Mouse (Mus musculus): ENCODE measurements around the gene Hsd3b1. TPM values are rescaled to one million over a fixed set of nuclear protein-coding genes. Genes with fewer than 3 reads are reported as not detected.

The Hsd3b1 gene
- total RNA-seq (2012; rRNA removed), result 0.22 TPM in 1 of 2 replicates, not detected in the other

GRCm38 (mm10) chr3:98859576-98859975, at the start of gene Hsd3b1:
Gene Hsd3b1, minus strand, starts transcription at chr3:98859794.
- no peak within 1 kb of the TSS for H3K4me3 ChIP-seq (ENCODE audit: insufficient read depth in 1 of 2, low read depth in 1 of 2, low read length in 2 of 2, poor library complexity in 1 of 2, severe bottlenecking in 1 of 2)
- no peaks in the 10 kb centered on the region for H3K9me3 ChIP-seq (ENCODE audit: control insufficient read depth, insufficient read depth, low read depth, low read length)
- in situ Hi-C loops (cut with MboI; ENCODE audit: low sequenced_read_pairs in 2 of 2, unreplicated experiment in 2 of 2), result no loop called here
- DNase-seq (ENCODE audit: low read depth, low spot score), result no peak
- H3K4me1 ChIP-seq (ENCODE audit: control insufficient read depth in 2 of 2, insufficient read depth in 2 of 2, low read length in 2 of 2, poor library complexity in 1 of 2), result no peaks in the 10 kb centered on the region
- no peaks in the 10 kb centered on the region for H3K36me3 ChIP-seq (ENCODE audit: control insufficient read depth, insufficient read depth, low read length, poor library complexity, severe bottlenecking)
- H3K9ac ChIP-seq (ENCODE audit: insufficient read depth, low read depth, low read length, poor library complexity, severe bottlenecking), result no peak within 1 kb of the TSS
- no peak within 1 kb of the TSS for H3K27ac ChIP-seq (ENCODE audit: insufficient read depth, low read depth, low read length, poor library complexity, severe bottlenecking)
- TF ChIP-seq ZNF384 (IDR thresholded peaks at IDR 0.05; ENCODE audit: low read depth, low read length), result no peak

DNA sequence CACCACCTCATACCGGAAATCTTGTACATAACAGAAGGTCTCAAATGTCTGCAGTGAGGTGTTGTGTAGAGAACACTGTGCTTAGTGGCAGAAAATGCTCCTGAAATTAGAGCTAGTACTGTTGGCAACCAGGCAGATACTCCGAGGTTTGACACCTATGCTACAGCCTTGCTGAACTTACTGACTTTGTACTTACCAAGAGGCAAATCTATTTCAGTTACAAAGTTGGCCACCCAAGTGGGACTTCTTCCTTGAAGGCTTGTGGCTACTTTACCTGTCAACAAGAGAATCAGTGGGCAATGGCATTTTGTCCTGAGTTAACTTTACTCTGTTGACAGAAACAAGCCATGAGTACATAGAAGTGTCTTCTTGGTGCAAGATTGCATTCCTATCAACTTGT, 38.0 kb upstream of the Hsd3b1 start:
- Histone ChIP-seq H3K9ac (ENCODE audit: insufficient read depth, low read depth, low read length, poor library complexity, severe bottlenecking) (no peak overlapping the region), H3K4me1 (ENCODE audit: control insufficient read depth in 2 of 2, insufficient read depth in 2 of 2, low read length in 2 of 2, poor library complexity in 1 of 2) (no peaks in the 10 kb centered on the region), H3K27ac (ENCODE audit: insufficient read depth, low read depth, low read length, poor library complexity, severe bottlenecking) (no peak overlapping the region), H3K4me3 (ENCODE audit: insufficient read depth in 1 of 2, low read depth in 1 of 2, low read length in 2 of 2, poor library complexity in 1 of 2, severe bottlenecking in 1 of 2) (no peak overlapping the region), H3K9me3 (ENCODE audit: control insufficient read depth, insufficient read depth, low read depth, low read length) (no peaks in the 10 kb centered on the region), H3K36me3 (ENCODE audit: control insufficient read depth, insufficient read depth, low read length, poor library complexity, severe bottlenecking) (no peaks in the 10 kb centered on the region)
- DNase-seq (ENCODE audit: low read depth, low spot score), result no peak
- TF ChIP-seq CHD2 (IDR thresholded peaks at IDR 0.05; ENCODE audit: low read depth, low read length) (no peak), ZC3H11A (IDR thresholded peaks at IDR 0.05; ENCODE audit: borderline replicate concordance, low read depth, low read length) (no peak), HCFC1 (IDR thresholded peaks at IDR 0.05; ENCODE audit: borderline replicate concordance, insufficient read depth, low read length) (no peak), MAFK (IDR thresholded peaks at IDR 0.05; ENCODE audit: insufficient read depth, low read depth, low read length) (no peak), ZNF384 (IDR thresholded peaks at IDR 0.05; ENCODE audit: low read depth, low read length) (no peak)
- in situ Hi-C loops (cut with MboI; ENCODE audit: low sequenced_read_pairs in 2 of 2, unreplicated experiment in 2 of 2), result no loop called here

- no peak overlapping the region for H3K4me3 ChIP-seq (ENCODE audit: insufficient read depth in 1 of 2, low read depth in 1 of 2, low read length in 2 of 2, poor library complexity in 1 of 2, severe bottlenecking in 1 of 2)
- TF ChIP-seq ZC3H11A (IDR thresholded peaks at IDR 0.05; ENCODE audit: borderline replicate concordance, low read depth, low read length) (peak; percentile 27; the same call in 1 of the 2 replicates), MAFK (IDR thresholded peaks at IDR 0.05; ENCODE audit: insufficient read depth, low read depth, low read length) (no peak)
- no peak overlapping the region for H3K9ac ChIP-seq (ENCODE audit: insufficient read depth, low read depth, low read length, poor library complexity, severe bottlenecking)
- H3K9me3 ChIP-seq (ENCODE audit: control insufficient read depth, insufficient read depth, low read depth, low read length), result no peaks in the 10 kb centered on the region
- in situ Hi-C loops (cut with MboI; ENCODE audit: low sequenced_read_pairs in 2 of 2, unreplicated experiment in 2 of 2), result no loop called here
- no peaks in the 10 kb centered on the region for H3K36me3 ChIP-seq (ENCODE audit: control insufficient read depth, insufficient read depth, low read length, poor library complexity, severe bottlenecking)
- no peaks in the 10 kb centered on the region for H3K4me1 ChIP-seq (ENCODE audit: control insufficient read depth in 2 of 2, insufficient read depth in 2 of 2, low read length in 2 of 2, poor library complexity in 1 of 2)
- peak; percentile 19 for DNase-seq (ENCODE audit: low read depth, low spot score)
- no peak overlapping the region for H3K27ac ChIP-seq (ENCODE audit: insufficient read depth, low read depth, low read length, poor library complexity, severe bottlenecking)
Measured at GRCm38 (mm10) chr3:98895071-98895601, 35.5 kb upstream of the Hsd3b1 start.

DNA sequence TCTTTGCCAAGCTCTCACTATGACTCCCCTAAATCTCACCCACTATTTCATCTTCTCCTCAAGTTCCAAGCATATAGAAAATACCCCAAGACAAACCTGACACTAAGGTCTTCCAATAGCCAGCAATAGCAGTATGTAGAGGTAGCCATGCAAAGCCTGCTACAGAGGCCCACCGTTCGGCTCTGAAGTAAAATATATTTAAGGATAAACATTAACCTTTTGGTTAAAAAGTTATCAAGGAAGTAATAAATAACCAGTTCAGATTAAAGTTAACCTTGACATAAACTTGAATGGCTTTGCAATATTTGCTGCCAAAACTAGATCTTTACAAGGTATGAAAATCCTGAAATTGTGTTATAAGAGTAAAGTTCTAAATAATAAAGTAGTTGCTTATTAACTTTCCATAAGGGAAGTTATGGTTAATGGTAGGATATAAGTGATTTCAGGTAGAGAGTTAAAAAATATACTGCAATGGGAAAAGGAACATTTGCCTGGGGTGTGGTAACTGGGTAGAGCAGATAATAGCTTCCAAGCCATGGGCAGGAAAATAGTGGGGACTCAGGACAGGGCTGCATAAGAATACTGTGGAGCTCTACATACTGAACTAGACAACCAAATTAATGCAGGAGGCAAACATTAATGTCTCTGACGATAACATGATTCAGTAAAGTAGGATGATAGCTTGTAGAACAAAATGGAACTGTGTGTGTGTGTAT, 33.6 kb upstream of the Hsd3b1 start, which contains the start of gene Hao2:
TSS of gene Hao2 (minus strand) at position 183 of the 716 bp plus-strand sequence.
- in situ Hi-C loops (cut with MboI; ENCODE audit: low sequenced_read_pairs in 2 of 2, unreplicated experiment in 2 of 2), result no loop called here
- H3K36me3 ChIP-seq (ENCODE audit: control insufficient read depth, insufficient read depth, low read length, poor library complexity, severe bottlenecking), result no peaks in the 10 kb centered on the region
- H3K9ac ChIP-seq (ENCODE audit: insufficient read depth, low read depth, low read length, poor library complexity, severe bottlenecking), result no peak within 1 kb of the TSS
- no peaks in the 10 kb centered on the region for H3K9me3 ChIP-seq (ENCODE audit: control insufficient read depth, insufficient read depth, low read depth, low read length)
- DNase-seq (ENCODE audit: low read depth, low spot score), result no peak
- H3K27ac ChIP-seq (ENCODE audit: insufficient read depth, low read depth, low read length, poor library complexity, severe bottlenecking), result no peak within 1 kb of the TSS
- TF ChIP-seq HCFC1 (IDR thresholded peaks at IDR 0.05; ENCODE audit: borderline replicate concordance, insufficient read depth, low read length), result no peak
- TF ChIP-seq CHD2 (IDR thresholded peaks at IDR 0.05; ENCODE audit: low read depth, low read length), result no peak
- no peak for TF ChIP-seq ZC3H11A (IDR thresholded peaks at IDR 0.05; ENCODE audit: borderline replicate concordance, low read depth, low read length)
- no peak for TF ChIP-seq MAFK (IDR thresholded peaks at IDR 0.05; ENCODE audit: insufficient read depth, low read depth, low read length)
- TF ChIP-seq ZNF384 (IDR thresholded peaks at IDR 0.05; ENCODE audit: low read depth, low read length), result no peak
- H3K4me3 ChIP-seq (ENCODE audit: insufficient read depth in 1 of 2, low read depth in 1 of 2, low read length in 2 of 2, poor library complexity in 1 of 2, severe bottlenecking in 1 of 2), result no peak within 1 kb of the TSS
- H3K4me1 ChIP-seq (ENCODE audit: control insufficient read depth in 2 of 2, insufficient read depth in 2 of 2, low read length in 2 of 2, poor library complexity in 1 of 2), result no peaks in the 10 kb centered on the region

- Histone ChIP-seq H3K36me3 (ENCODE audit: control insufficient read depth, insufficient read depth, low read length, poor library complexity, severe bottlenecking) (no peaks in the 10 kb centered on the region), H3K9ac (ENCODE audit: insufficient read depth, low read depth, low read length, poor library complexity, severe bottlenecking) (no peak overlapping the region), H3K4me1 (ENCODE audit: control insufficient read depth in 2 of 2, insufficient read depth in 2 of 2, low read length in 2 of 2, poor library complexity in 1 of 2) (no peaks in the 10 kb centered on the region), H3K27ac (ENCODE audit: insufficient read depth, low read depth, low read length, poor library complexity, severe bottlenecking) (no peak overlapping the region), H3K4me3 (ENCODE audit: insufficient read depth in 1 of 2, low read depth in 1 of 2, low read length in 2 of 2, poor library complexity in 1 of 2, severe bottlenecking in 1 of 2) (no peak overlapping the region), H3K9me3 (ENCODE audit: control insufficient read depth, insufficient read depth, low read depth, low read length) (no peaks in the 10 kb centered on the region)
- DNase-seq (ENCODE audit: low read depth, low spot score), result no peak
- in situ Hi-C loops (cut with MboI; ENCODE audit: low sequenced_read_pairs in 2 of 2, unreplicated experiment in 2 of 2), result no loop called here
- TF ChIP-seq CHD2 (IDR thresholded peaks at IDR 0.05; ENCODE audit: low read depth, low read length), result no peak
- no peak for TF ChIP-seq MAFK (IDR thresholded peaks at IDR 0.05; ENCODE audit: insufficient read depth, low read depth, low read length)
- no peak for TF ChIP-seq ZC3H11A (IDR thresholded peaks at IDR 0.05; ENCODE audit: borderline replicate concordance, low read depth, low read length)
- no peak for TF ChIP-seq HCFC1 (IDR thresholded peaks at IDR 0.05; ENCODE audit: borderline replicate concordance, insufficient read depth, low read length)
- no peak for TF ChIP-seq ZNF384 (IDR thresholded peaks at IDR 0.05; ENCODE audit: low read depth, low read length)
Measured at GRCm38 (mm10) chr3:98890430-98890829, 30.8 kb upstream of the Hsd3b1 start.

Measured in ES-E14 (cell line).